Mouse (Mus musculus): ENCODE data around the gene Thy1.

DNA sequence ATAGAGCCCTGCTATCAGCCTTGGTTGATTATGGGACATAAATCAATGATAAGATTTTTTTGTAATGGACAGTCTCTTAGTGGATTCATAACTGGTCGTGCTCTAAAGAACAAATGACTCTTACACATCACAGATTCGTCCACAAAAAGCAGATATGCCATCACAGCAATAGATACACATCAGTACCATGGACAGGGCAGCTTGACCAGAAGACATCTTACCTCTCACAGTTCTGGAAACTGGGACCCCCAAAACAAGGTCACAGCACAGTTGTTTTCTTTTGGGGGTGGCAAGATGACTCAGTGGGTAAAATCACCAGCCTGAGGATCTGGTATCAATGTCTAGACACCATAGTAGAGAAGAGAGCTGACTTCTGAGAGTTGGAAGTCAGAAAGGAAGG lies 35.9 kb upstream of the Thy1 start:
- TF ChIP-seq CTCF (IDR thresholded peaks at IDR 0.05) = no peak
- no peak for TF ChIP-seq EP300 (IDR thresholded peaks at IDR 0.05; ENCODE audit: insufficient read depth, low read depth, low read length)
